Mouse (Mus musculus): ENCODE results near the gene Sel1l3.

The Sel1l3 gene

DNA sequence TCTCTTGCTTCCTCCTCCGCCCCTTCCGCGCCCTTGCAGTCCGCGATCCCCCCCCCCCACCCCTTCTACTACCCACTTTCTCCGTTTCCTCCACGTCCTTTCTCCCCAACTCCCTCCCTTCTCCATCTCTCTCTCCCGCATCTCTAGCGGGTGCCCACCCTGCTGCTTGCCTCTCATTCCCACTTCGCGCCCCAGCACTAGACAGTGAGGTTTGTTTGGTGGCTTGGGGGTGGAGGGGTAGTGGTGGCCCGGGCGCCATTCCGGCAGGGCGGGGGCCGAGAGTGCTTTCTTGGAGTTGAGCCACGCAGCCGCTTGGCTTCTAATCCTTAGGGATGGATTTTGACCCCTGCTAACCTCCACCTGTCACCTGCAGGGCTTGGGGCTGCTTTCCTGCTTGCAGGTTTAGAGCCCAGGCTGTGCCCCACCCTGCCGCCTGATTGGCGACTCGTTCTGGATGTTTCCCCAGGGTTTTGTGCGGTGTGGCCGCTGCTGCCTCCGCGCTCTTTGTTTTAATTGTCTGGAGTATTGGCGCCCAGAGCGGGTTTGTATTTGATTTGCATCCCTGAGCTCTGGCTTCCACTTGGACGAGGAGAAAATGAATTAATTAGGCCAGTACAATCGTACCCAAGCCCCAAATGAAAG, at the start of gene Sel1l3:
Sel1l3 (minus strand) TSS at position 217 of the 642 bp plus-strand sequence.
- DNase-seq (ENCODE audit: low spot score), result no peak

DNA sequence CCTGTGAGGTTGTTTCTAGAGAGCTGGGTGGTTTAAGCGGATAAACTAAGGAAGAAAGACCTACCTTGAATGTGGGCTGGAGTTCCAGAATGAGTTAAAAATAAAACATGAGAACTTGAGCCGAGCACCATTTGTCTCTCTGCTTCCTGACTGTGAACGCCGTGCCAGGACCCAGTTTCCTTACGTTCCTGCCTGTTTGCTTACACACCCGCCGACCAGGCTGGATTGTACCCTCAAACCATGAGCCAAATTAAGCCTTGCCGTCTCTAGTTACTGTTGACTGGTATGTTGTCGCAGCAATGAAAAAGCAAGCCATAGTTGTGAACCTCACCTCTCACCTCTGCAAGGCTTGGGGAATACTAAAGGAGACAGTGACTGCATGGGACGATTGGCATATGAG, 48.3 kb upstream of the Sel1l3 start:
- no peak for DNase-seq (ENCODE audit: low spot score)

DNA sequence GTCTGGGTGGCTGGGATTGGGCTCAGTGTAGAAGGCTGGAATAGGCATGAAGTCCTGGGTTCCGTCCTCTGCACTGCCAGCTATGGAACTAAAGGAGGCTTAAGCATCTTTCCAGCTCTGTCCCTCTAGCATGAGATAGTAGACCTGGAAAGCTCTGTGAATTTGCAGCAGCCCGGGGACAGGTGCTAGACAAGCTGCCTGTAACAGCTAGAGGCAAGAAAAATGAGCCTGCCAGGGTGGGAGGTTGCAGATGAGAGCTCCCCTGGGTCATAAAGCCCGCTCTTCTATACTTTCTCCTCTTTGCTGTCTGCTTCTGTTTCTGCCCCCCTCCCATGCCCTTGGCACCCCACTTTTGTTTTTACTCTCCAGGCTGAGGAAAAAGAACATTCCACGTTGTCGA, 46.2 kb upstream of the Sel1l3 start:
- no peak for DNase-seq (ENCODE audit: low spot score)

DNA sequence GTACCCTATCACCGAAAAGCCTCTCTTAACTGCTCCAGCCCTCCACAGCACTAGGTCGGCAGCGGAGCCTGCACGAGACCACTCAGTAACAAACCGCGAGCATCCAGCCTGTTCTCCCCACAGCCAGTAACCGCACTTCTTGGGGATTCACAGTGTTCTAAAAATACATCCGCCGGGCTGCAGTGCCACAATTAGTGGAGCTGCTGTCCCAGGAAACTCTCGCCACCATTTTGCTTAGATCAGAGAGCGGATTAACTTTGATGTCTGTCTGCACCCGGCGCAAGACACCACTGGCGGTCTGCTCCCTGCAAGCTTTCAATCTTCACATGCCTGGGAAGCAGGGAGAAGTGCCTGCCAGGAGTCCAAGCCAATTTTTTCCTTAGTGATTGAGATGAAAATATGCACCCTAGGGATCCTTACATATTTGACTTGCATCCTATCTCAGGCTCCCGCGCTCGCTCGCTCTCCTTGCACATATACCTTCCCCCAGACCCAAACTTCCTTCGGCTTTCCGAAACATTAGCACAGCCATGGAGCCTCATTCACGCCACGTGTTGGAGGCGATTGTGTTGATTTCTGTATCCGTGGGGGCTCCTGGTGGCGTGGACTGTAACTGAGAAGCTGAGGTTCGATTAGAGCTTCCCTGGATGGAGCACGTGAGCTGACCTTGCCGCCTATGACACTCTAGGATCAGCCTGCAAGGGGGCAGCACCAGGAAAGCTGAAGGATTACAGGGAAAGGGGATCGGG, 44.5 kb upstream of the Sel1l3 start:
- peak; percentile 32 for DNase-seq (ENCODE audit: low spot score)

DNA sequence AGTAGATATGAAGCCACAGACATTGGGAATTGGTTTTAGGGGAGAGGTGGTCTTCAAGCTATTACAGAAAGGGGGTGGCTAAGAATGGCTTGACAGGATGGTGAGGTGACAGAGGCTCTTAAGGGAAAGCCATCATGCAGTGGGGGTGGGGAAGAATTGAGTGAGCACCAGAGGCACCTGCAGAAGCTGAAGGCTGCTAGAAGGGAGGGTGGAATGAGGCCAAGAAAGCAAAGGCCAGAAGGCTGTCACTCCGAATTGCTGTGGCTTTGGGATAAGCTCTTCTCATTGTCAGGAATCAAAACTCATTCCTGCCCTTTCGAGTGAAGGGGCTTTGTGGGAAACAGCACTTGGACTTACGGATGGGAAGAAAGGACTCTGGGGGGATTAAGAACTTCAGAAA, 41.1 kb upstream of the Sel1l3 start:
- DNase-seq (ENCODE audit: low spot score), result no peak

DNA sequence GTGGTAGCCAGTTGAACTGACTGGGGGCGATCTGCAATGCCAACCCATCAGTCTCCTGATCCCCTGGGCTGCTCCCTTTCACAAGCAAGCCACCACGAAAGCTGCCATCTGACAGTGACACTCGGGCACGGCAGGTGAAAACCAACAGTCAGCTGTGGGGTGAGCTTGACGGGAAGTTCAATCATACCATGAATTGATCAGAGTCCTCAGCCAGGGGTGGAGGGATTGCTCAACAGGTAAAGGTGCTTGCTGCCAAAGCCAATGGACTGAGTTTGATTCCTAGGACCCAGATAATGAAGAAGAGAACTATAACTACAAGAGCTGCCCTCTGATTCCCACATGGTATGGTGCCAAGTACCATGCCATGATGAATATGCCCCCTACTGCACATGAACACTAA, 40.4 kb upstream of the Sel1l3 start:
- no peak for DNase-seq (ENCODE audit: low spot score)

DNA sequence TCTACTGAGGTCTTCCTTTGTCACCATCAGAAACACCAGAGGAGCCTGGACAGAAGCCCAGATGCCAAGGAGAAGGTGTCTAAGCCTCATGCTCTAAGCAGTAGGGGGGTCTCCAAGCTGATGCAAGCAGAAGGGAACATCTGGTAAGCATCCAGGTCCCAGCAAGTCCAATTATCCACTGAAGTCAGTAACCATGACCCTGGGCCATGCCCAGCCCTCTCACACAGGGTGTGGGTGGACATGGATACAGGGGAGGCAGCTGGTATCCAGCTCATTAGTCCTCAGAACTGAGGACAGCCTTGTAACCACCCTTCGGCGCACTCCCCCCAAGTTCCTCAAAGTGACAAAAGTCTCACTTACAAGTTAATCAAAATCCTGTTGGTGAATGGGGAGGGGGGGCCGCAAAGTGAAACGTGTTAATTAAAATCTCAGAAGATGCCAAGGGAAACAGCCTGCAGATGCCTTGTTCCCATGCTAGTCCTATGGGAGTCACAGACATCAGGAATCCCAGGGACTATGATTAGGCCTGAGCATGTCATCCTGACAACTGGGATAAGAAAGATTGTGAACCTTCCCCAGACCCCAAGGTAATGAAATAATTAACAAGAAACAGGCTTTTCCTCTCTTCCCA, 35.8 kb upstream of the Sel1l3 start:
- DNase-seq (ENCODE audit: low spot score), result no peak

DNA sequence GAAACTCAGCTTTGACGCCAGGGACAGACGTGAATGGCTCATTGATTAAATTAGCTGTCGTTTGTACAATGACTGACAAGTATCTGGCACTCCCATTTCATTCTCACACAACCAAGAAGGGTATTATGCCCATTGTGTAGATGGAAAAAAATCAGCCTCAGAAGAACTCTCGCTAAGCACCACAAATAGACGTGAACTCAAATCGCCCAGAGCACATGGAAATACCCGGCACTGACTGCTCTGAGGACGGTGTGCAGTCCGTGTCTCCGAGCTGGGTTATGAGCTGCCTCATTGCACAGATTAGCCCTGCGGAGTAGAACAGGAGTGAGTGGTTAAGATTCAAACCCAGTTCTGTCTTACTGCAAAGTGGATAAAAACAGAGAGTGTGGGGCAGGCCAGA, 34.8 kb upstream of the Sel1l3 start:
- DNase-seq (ENCODE audit: low spot score), result no peak

DNA sequence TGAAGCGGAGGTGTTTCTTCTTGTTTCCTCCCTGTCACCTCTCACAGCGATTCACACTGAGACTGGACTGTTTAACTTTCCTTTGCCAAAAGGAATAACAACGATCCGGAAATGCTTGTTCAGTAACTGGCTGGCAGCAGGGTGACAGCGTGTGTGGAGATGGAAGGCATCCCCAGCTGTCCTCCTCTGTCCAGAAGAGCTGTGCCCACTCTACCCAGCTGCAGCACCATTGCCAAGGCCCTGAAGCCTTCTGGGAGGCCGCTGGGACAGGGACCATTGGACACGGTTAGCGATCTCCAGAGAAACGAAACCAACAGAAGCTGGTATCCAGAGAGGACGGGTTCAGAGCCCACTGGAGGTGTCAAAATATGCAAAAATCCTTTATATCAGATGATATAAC, 30.2 kb upstream of the Sel1l3 start:
- DNase-seq (ENCODE audit: low spot score), result no peak

DNA sequence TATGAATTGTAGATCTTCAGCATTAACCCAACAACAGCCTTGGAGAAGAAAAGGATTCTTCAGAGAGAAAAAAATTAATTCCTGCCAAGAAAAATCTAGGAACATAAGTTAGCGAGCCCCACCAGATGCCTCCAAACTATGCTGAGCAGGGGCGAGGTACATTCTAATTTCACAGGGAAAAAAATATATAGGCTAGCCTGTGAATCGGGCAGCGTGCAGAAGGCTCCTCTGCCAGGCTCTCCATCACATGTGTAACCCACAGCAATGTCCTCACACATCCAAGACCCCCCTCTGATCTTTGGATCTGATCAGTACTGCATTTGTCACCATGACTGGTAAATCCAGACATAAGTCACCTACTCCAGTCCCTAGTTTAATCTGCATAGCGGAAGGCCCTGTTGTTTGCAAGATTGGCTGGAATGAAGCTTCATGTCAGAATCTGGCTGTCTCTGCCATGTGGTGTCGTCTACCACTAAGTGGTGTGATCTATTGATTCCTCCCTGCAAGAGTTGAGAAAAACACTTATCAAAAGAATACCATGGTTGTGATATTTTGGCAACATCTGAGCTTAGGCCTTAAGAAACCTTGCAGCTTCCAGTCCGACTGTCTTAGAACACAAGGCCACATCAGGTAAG, 29.3 kb upstream of the Sel1l3 start:
- no peak for DNase-seq (ENCODE audit: low spot score)

DNA sequence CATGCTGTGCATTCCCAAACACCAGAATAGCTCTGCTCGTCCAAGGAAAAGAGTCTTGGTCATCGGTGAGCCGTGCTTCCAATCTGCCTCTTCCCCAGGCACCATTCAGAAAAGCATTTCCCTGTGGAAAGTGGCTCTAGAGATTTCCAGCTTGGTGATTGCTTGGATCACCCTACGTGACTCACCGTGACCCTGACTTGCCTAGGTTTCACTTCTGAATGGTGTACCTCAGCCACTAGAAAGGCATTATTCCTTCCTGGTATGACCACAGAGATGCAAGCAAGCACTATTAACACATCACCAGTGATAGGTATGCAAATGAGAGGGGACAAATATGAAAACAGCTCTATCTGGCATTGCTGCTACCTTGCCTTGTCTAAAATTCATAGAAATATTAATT, 28.2 kb upstream of the Sel1l3 start:
- no peak for DNase-seq (ENCODE audit: low spot score)

DNA sequence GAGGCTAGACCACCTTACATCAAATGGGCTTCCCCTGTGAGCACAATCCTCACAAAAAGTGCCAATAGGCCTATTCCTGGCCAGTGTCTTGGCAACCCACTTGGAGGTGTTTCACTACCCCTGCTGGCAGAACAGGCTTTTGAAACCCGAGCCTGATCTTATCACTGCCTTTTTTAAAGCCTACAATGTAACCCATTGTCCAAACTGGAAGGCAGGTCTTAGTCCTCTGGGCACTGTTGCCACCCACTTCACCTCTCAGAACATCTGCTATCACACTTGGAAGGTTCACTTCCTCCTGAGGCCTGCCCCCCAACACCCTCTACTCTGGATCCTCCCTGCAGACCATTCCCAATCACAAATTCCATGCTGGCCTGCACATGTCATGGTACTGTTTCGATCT, 27.4 kb upstream of the Sel1l3 start:
- DNase-seq (ENCODE audit: low spot score), result no peak

DNA sequence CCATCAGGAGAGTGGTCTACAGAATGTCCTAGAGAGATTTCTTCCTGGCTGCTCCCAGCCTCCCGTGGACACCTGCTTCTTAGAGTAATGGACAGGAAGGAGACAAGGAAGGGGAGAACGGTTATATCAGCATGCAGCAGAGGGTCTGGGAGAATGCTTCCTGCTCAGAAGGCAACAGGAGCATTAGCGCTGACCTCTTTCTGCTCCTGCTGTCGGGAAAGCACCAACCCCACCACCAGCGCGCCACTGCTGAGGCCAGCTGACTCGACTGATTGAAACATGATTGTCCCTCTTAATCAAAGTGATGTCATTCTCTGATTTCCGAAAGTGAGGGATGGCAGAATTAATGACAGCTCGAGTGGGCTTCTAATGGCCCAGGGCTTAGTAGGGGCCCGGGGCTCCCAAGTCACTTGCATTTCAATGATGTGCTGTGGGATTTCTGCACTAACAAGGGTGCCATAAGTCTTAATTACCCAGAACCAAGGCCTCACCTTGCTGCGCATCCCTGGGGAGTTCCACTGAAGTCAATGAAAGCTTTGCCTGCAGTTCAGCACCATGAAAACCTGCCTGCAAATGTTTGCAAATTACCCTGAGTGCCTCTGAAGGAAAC, 26.2 kb upstream of the Sel1l3 start:
- DNase-seq (ENCODE audit: low spot score), result no peak

DNA sequence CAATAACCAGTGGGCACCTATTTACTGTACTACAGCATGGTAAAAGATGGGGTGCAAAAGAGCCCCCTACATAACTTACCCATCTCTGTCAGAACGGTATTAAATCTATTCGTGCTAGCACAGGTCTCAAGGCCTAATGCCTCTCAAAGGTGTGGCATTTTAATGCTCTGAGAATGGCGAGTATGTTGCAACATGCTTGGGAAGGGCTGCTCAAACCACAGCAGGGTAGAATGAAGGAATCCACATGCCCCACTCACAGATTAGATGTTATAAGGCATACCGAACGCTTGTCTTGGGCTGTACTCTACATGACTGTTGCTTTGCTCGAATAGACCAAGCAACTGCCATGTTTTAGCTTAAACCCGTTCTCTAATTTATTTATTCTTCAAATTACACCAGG, 25.5 kb upstream of the Sel1l3 start:
- DNase-seq (ENCODE audit: low spot score), result no peak

DNA sequence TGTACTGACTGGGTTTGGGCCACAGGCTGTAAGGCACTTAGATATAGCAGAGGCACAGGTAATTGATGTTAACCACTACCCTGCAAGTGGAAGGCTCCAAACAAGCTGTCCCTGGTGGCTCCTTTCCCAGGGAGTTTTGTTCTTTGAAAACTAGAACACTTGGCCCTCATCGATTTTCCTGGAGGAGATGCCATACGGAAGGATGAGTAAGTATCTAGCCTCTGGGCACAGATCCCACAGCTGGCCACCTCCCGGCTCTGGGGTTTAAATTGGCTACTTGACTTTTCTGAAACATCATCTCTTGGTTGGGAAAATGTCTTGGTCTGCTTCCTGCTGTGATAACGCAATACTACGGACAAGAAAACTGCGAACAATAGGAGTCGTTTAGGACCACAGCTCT, 25.0 kb upstream of the Sel1l3 start:
- DNase-seq (ENCODE audit: low spot score), result no peak

DNA sequence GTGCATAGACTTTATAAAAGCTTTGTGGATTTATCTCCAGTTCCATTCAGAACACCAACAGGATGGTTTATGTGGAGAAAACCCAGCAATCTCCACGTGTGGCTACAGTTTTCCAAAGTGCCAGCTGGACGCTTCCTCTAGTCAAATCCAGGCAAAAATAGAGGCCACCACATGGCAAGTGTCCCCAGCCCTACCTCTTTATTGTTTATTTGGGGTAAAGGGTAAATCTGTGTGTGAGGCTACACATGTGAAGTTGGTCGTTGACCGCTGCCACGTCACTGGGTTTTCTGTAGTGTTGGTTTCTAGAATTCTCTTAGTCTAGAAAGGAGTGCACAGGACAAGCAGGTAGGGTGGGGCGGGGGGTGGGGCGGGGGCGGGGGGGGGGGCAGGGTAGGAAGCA, 23.0 kb upstream of the Sel1l3 start:
- DNase-seq (ENCODE audit: low spot score), result no peak

DNA sequence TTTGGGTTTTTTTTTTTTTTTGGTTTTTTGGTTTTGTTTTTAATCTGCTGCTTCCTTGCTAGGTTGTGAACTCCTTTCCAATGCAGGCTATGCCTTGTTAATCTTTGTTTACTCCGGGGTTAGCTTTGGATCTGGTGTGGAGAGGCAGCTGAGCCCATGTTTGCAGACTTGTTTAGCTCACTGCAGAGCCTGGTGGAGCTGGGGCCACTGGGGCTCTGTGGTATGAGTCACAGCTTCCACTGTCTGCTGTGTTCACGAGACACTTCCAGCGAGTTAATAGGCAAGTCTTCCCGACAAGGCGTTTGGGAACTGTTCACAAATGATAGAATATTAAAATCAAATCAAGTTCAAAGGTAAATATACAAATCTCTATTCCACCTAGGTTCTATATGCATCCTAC, 22.4 kb upstream of the Sel1l3 start:
- no peak for DNase-seq (ENCODE audit: low spot score)

DNA sequence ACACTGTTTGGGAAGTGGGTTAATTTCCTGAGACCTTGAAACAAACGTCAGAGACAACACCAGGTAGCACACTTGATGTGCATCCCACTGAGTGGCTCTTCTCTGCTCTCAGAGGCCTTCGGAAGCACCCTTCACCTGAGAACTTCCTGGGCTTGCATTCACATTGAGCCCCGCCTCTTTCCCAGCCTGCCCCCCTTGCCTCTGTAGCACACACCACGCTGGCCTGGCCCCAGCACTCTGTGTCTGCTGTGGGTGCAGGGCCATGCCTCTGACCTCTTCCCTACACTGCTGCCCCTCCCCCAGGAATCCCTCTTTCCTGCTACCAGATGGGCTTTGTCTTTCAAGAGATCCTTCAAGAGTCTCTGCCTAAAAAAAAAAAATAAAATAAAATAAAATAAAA, 21.8 kb upstream of the Sel1l3 start:
- DNase-seq (ENCODE audit: low spot score), result no peak

DNA sequence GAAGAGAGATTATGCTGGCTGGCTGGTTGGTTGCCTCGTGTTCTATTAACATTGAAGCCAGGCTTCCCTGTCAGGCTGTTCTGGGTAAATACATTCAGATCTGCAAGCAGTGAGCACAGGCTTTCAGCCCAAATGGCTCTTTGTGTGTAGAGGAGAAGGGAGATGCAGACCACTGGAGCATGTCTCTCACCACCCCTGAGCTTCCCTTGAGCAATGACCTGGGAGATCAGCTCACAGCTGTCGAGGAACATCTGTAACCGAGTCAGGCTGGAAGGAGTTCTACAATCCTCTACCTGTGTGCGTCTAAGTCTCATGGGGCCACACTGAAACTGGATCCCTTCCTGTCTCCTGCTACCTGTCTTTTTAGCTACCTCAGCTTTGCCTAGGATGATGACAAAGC, 16.8 kb upstream of the Sel1l3 start:
- no peak for DNase-seq (ENCODE audit: low spot score)

DNA sequence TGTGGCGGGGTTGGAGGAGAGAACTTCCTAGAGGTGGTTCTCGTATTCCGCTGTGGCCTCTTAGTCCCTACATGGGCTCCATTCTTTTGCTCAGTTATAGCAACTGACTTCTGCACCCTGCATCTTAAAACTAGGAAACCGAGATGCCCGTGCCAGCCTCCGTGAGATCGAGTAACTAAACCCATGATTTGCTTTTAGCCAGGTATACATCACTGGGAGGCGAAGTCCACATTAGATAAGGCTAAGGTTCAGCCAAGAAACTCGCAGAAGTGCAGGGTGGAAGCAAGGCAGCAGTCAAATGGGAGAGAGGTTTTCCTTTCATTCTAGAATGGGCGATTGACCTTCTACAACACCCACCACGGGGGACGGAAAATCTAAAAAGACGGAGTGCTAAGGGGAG, 11.7 kb upstream of the Sel1l3 start:
- DNase-seq (ENCODE audit: low spot score), result no peak

DNA sequence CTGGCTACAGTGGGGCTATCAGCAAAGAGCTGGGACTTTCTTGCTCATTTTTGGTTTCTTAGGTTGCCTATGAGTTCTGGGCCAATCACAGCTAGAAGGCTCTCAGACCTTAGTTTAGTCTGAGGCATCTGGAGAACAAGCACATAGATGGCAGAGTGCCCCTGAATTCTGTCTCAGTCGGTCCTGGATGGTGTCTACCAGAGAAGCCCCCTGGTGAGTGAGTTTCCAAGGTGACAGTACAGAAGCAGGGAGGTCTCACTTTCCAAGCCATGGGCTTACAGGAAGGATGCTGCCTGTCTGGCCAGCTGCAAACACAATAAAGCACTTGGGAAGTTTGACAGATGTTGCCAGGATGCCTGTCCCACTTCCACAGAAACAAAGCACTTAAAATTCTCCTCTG, 1.1 kb upstream of the Sel1l3 start:
- DNase-seq (ENCODE audit: low spot score), result no peak

DNA sequence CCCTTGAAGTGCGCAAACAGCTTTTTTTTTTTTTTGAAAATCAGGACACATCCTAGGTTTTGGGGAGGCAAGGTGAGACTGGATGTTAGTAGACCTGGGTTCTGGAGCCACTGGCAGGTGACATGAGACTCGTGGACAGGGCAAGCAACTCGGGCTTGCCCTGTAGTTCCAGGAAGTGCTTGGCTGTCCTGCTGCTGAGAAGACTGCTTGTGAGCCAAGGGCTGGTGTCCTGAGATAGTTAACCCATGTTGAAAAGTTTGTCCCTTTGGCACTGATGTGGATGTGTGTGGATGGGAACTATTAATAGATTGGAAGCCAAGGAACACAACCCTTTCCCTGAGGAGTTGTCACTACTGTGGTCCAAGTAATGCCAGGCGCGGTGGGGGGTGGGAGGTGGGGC, 635 bp upstream of the Sel1l3 start:
- no peak for DNase-seq (ENCODE audit: low spot score)
